Mouse (Mus musculus) right cerebral cortex, postnatal 10 days (tissue): ENCODE data around the gene Slc48a1.

ENCODE experiments used
- DNase-seq, 2 experiments: peaks; one replicate each; pipeline ENCODE4 v3.0.0; 2021; ENCODE audit warnings: low spot score in 2 of 2

Gene Slc48a1

DNA sequence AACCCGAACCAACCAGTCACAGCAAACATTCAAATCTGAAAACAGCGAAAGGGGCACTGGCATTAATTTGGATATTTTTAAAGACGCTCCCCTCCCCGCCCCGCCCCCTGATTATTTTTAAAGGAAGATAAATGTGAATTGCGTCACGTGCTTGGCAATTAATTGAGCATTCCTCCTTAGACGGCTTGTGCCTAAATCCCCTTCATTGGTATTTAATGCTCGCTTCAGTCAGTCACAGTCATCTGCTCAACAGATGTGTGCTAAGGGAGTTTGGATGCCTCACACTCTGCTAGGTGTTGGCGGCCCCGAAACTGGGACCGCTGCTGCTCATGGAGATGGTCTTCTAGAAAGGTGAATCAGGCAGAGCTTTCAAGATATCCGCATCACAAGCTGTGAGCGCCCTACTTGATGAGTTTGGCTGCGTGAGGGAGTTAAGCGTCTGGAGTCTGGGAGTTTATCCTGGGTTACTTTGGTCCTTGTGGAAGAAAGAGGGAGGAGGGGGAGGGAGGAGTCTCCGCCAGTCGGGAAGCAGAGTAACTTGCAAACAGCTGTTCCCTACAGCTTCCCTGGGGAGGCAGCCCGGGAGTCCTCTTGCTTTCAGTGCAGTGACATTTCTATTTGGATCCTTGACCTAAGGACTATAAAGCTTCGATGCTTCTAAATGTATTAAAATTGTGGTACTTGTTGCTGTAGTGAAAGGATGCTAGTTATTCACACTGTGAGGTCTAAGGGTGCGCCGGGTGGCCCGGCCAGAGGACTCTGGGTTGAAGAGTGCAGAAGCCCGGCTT lies 3.8 kb downstream of the Slc48a1 start:
- no peak for DNase-seq

DNA sequence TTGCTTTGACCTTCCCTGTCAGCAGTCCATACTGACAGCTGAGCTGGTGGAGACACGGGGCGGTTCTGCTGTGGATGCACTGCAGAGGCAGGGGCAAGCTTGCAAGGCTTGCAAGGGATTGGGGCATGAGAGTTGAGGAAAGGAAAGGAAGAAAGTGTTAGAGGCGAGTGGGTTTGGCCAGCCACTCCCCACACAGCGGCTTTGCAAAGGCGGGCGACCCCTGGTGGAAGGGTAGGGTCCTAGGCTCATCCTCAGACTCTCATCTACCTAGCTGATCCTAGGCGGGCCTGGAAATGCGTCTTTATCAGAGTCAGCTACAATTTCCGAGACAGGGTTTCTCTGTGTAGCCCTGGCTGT lies 4.4 kb downstream of the Slc48a1 start:
- DNase-seq: peak; percentile 64 to 83

DNA sequence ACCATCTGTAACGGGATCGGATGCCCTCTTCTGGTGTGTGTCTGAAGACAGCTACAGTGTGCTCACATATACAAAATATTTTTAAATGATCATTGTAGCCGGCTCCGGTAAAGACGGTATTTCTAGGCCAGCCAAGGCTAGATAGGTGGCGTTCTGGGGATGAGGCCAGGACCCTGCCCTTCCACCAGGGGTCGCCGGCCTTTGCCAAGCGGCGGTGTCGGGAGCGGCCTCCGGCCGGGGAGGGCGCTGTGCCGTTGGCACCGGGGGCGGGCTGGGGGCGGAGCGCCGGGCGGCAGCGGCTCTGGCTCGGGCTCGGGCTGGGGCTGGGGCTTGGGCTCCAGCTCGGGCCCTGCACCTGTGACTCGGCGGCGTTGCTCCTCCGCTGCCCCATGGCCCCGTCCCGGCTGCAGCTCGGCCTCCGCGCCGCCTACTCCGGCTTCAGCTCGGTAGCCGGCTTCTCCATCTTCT lies 5.8 kb downstream of the Slc48a1 start:
- DNase-seq: peak; percentile 89 to 92

DNA sequence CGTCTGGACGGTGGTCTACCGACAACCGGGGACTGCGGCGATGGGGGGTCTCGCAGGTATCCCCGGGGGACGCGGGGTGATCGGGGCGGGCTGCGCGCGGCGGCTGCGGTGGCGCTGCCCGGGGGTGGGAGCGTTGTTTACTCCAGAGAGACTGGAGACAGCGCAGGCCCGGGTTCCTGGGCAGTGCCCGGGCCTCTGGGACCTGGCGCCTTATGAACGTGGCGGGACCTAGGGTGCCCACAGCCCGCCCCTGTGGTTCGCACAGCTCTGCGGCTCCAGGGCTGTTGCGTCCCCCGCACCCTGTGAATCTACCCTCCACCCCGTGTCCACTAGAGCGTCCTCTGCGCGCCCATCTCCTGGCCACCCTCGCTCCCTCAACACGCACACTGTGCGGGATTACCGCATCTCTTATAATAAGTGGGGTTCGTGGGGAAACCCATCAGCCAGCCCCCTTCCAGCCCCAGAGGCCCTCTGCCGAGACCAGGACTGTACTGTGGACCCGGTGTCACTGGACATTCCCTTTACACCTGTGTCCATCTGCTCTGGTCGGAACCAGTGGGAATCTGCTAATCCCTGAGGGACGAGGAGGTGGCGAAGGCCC lies 6.3 kb downstream of the Slc48a1 start:
- DNase-seq: peak in 1 of 2 experiments; percentile 55

DNA sequence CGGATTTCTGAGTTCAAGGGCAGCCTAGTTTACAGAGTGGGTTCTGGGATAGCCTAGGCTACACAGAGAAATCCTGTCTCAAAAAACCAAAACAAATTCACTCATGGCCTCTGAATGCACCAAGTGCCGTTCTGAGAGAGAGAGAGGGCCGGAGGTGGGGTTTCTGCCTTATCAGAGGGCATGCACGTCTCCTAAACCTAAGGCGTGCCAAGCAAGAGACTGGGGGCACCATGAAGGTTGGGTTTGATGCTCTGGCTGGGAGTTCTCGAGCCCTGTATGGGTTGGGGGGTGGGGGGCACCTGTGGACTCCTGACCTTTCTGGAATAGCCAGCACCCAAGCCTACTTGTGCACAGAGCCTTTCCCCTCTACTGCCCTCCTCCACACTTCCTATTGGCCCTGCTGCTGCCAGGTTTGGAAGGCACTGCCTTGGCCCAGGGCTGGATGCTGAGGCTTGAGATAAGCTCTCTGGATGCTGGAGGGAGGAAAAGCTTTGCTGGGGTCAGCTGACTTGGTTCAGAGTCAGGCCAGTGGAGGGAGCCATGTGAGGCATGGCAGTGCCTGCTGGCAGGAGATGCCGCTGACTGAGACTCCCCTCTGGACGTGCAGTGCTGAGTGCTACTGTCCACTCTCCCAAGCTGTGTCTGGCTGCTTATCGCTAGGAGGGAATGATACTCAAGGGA lies 7.6 kb downstream of the Slc48a1 start:
- DNase-seq: no peak

DNA sequence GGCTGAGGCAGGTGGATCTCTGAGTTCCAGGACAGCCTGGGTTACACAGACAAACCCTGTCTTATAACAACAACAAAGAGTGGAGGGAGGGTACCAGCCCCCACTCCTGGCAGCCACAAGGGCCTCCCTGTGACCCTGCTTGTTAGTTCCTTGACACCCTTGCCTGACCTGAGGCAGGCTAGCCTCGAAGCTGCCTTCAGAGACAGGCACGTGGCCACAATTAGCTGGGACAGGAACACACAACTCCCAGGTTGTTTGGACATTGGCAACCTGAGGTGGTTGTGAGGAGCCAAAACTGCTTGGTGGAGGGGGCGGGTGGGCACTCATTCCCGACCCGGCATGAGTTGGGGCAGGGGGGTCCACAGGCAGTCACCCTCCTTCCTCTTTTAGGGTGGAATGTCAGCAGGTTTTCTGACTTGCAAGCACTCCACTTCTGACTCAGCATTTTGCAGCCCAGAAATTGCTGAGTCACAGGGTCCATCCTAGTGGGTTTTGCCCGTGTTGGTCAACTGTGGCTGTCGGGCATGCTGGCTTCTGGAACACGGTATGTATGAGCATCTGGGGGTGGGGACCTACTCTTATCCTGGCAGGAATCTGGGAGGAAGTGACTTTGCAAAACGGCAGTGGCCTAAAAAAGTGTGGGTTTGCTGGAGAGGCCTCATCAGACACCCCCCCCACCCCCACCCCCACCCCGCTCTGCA lies 8.2 kb downstream of the Slc48a1 start:
- DNase-seq: no peak

DNA sequence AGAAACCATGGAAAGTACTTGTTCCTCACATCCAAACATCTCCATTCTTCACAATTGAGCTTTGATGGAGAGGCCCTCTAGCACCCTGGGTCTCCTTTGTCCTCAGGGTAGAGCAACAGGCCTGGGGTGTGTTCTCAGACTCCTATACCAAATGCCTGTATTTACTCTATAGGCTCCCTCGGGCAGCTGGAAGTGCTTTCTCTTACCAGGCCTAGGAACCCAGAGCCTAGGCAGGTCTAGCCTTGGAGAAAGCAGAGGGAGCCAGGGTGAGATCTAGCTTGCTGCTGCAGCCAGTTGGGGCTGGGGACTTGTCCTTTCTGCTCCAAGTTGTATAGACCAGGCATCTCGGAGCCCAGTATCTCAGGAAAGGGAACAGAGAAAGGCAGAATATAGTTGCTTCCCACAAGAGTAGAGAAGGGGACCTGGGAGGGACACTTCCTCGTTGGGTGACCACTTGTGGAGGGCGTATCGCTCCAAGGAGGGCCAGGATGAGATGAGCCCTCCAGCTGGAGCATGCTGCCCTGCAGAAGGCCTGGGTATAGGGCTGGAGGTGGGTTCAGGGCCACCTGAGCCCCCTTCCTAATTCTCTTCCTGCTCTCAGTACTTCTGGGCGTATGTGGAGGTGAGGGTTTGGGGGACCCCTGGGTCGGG lies 9.0 kb downstream of the Slc48a1 start:
- peak in 1 of 2 experiments; percentile 27 for DNase-seq

DNA sequence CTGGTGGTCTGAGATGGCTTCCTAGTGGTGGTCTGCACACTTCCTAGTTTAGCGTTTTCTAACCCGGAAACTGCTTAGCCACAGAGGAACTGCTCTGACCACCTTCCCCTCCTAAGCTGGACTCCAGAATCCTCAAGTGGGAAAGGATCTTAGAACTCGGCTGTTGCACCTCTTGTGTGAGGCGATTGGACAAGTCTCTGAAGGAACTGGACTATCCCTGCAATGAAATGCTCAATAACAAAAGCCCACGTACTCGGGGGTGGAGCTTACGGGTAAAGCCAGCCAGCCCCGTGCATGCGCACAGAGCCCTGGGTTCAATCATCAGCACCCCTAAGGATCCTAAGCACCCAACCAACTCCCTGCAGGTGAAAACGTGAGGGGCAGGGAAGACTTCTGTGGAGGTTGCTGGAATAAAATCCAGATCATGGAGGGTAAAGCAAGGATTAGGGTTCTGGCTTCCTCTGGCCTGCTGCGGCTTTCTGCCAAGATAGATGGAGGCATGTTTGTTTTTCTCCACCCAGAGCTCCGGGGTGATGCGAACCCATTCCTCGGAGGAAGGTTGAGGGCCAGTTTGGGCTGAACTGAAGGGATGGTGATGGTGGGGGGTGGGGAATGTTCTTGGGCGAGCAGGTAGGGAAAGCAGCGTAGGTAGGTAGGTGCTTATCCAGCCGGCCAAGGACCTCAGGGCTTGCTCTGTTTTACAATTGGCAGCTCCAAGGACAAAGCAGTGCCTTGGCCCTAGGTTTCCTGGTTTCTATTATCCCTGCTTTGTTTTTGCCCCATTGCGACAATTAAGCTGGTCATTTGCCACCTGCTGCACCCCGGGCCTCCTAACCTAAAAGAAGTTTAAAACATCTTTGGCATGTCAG lies 9.7 kb downstream of the Slc48a1 start:
- DNase-seq: peak in 1 of 2 experiments; percentile 32

DNA sequence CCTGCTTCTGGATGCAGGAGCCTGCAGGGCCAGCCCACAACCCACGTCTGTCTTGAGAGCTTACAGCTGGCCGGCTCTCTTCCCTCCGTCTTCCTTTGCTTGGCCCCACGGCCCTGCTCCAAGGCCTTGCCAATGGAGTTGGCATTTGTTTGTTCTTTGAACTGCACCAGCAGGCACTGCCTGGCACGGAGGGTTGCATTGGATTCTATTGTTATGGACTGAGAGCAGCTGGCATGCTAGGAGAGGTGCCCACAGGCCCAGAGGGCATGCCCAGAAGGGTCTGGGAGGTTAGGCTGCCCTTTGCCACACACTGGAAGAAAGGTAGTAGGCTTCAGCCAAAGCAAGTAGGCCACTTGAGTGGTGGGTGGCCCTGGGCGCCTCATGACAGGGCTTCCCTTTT lies 10.5 kb downstream of the Slc48a1 start:
- peak; percentile 79 to 81 for DNase-seq

DNA sequence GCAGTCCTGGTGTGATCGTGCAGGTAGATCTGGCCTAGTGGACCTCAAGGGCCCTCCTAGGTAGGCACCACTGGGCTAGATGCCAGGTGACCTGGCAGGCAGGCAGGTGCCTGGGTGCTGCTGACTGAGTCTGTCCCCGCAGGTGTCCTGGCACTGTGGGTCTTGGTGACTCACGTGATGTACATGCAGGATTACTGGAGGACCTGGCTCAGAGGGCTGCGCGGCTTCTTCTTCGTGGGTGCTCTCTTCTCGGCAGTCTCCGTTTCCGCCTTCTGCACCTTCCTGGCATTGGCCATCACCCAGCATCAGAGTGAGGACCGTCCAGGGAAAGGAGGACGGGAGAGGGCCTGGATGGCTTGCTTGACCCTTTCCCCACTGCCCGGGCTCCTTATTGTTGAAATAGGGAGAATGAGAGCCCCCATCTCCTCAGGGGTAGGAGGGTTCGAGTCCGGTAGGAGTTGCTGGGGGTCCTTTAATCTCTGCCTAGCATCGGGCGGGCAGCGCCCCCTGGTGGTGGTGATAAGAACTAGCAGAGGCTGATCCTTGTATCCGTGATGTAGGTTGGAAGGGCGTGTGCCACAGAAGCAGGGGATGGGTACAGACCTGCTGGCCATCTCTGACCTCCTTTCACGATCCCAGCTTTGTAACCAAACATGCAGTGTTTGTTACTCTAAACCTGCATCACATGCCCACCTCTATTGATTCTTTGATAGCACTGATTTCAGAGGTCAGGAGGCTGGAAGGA lies 11.6 kb downstream of the Slc48a1 start:
- DNase-seq: peak; percentile 60 to 72

DNA sequence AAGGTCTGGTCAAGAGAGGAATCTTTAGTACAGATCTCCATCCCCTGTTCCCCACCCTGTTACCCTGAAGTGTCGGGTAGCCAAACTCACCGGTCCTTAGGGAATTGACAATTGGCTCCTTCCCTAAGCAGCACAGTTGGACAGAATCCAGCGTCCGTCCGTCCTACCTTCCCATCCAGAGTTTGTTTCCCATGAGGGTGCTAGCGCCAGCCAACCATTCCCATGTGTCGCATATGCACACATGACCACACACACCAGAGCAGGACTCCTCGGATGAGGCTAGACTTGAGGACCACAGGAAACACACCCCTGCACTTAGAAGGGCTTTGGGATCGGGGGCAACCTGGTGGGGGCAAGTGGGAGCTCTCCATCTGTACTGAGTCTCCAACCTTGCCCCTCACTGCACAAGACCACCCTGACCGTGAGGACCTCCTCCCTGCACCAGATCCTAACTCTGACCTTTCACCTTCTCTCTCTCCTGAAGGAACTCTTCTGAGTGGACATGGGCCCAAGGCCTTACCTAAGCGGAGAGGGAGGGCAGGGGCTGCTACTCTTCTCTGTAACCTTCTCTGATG lies 12.9 kb downstream of the Slc48a1 start:
- peak in 1 of 2 experiments; percentile 35 for DNase-seq

DNA sequence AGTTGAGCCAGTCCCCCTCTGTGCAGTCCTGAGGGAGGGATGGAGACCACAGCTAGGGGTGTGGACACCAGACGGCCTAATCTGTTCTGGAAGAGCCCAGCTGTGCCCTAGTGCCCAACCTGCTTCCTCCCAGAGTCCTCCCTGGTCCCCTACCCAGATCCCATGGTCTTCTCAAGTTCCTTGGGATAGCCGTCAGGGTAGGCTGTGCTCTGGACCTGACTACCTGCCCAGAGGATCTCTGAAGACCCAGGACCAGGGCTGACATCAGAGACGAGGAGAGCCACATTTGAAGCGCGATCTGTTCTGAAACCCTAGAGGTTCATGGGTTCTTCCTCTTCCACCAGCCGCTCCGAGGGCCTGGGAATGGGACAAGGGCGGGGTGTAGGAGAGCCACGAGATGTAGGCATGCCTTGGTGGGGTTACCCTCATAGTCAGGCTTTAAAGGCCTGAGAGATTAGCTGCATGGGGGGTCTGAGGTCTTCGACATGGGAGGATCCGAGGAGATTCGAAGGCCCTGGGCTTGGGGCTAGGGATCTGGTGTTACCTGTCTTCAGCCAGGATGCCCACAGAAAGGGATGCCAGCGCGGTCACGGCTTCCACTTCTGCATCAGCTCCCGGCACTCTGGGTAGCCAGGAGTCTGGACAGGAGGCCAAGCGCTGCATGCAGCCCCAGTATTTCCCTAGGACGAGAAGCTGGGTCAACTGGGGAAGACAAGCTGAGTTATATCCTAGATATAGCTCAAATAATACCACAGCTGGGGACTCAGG lies 15.2 kb downstream of the Slc48a1 start:
- DNase-seq: no peak

DNA sequence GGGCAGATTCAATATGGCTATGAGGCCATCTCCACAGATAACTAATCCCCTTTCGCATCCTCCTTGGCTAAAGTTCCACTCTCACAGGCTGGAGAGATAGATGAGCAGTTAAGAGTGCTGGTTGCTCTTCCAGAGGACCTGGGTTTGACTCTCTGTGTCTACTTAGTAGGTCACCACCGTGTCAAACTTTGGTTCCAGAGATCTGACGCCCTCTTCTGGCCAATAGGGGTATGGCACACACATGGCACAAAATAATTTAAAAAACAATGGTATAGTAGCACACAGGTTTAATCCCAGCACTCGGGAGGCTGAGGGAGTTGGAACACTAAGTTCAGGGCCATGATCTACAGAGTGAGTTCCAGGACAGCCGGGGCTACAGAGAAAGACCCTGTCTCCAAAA lies 15.9 kb downstream of the Slc48a1 start:
- no peak for DNase-seq

DNA sequence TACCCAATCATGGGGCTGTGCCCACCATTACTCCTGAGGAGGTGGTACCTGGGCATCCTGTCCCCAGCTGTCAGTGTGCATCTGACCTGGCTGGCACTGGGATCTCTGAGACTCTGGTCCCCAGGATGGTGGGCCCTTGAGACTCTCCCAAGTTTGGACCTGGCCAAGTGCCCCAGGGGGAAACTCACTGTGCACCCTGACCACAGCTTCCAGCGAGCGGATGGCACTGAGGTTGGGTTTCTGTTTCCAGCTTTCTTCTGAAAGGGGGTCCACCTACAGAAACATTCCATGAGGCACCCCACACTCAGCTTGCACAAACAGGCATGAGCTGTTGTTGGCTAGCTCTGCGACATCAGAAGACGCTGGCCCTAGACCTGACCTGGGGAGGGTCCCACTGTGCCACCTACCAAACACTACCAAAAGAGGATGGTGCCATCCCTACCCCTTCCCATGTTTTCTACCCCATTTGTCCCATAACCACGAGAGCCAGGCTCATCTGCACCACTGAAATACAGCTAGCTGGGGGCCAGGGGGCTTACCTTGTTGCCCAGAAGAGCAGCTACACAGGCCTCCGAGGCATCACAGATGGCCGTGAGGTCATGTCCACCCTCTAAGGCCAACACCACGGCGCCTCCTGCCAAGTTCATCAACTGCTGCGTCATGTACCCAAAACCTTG lies 17.4 kb downstream of the Slc48a1 start:
- DNase-seq: no peak

DNA sequence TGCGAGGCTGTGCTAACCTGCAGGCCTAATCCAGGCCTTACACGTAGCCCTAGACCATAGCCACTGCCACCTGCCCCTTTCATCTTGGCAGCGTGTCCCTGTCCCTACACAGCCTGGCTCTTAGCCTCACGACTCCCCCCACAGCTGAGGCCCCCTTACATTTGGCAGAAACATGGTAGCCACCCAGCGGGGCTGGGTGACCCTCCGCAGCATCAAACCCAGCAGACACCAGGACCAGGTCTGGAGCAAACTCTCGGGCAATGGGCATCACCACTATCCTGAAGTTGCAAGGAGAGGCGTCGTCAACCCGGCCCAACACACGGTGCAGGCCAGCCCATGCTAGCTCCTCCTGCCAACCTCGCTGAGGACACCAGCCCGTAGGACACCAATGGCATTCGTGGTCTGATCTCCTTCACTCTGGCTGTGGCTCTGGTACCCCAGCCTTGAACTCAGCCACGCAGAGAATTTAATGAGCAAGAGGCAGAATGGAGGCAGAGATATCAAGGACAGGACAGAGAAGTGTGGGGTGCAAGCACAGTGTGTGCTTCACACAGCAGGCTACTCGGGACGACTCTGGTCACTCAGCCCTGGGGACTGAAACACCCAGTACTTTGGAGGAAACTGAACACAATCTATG lies 18.5 kb downstream of the Slc48a1 start:
- DNase-seq: no peak

DNA sequence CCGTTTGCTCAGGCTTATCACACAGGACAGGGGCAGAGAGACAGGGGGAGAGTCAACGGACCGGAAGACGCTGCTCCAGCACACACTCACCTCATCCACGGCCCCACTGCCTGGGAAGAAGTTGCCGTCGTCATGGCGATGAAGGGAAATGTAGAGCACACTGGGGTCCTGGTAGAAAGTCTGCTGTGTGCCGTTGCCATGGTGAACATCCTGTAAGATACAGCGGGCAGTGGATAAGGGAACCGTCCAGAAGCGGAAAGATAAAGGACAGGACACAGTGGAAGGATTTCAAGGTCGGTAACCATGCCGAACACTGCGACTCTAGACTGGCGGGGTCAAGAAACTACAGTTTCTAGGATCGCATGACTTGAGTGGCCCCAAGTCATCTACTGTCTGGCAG lies 19.8 kb downstream of the Slc48a1 start:
- peak; percentile 71 to 78 for DNase-seq

DNA sequence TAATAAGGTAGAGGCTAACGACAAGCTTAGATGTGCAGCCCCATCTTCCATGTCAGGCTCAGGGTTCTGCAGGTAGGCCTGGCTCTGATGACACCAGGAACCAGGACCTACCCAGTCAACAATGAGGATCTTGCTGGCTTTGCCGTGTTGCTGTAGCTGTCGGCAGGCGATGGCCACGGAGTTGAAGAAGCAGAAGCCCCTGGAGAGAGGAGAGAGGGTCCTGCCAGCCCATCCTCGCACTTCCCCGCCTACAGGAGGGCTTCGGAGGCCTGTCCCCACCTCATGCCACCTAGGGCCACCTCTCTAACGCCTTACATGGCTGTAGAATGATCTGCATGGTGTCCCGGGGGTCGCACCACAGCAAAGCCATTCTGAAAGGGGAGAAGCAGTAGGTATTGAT lies 21.1 kb downstream of the Slc48a1 start:
- no peak for DNase-seq

DNA sequence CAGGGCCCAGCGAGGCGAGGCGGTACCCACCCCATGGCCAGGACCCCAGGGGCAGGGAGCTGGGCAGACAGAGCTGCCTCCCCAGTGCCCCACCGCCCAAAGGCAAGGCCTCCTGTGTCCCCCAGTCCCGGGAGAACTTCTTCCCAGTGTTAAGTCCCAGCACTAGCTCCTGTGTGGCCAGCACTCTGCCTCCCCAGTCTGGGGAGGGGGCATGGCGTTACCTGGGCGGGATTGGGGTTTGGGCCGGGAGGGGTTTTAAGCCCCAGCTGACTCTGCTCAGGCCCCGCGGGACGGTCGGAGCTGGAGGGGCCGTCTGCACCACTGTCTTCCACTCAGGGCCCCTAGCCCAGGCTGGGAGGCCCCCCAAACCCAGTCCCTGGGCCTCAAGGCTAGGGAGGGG lies 22.5 kb downstream of the Slc48a1 start:
- no peak for DNase-seq
